ENCODE assay signal across 25 mouse cellular contexts in genomic region chr10:8088321-8088720, GRCm38 (mm10).
"Had no signal": no experiment of that assay in that cellular context is flagged by ENCODE, and none has a peak within 500 bp of the region (broad histone marks: within the 10 kb centered on the region; RNA-seq: fewer than 3 reads in every experiment).

No protein-coding gene starts in this region.

- DNase-seq: forebrain, postnatal 0 days; gastrocnemius, postnatal 14 days; gastrocnemius, postnatal 36 days; heart, adult 11 months; heart, postnatal 10 days; heart, postnatal 36 days; kidney, adult 11 months; kidney, adult 2 months; kidney, adult 9 months; kidney, postnatal 14 days; kidney, postnatal 36 days; layer of hippocampus, adult 9-11 months; layer of hippocampus, postnatal 36 days; left cerebral cortex, postnatal 4 days had no signal

- H3K9ac ChIP-seq: forebrain, postnatal 0 days; heart, embryonic 12.5 days; hindbrain, embryonic 13.5 days; hindbrain, embryonic 15.5 days; kidney, embryonic 15.5 days; limb, embryonic 13.5 days; limb, embryonic 15.5 days had no signal

- H3K9me3 ChIP-seq: heart, embryonic 10.5 days; heart, embryonic 12.5 days; hindbrain, embryonic 13.5 days; hindbrain, embryonic 15.5 days; kidney, embryonic 15.5 days; limb, embryonic 13.5 days; limb, embryonic 15.5 days had no signal

- H3K4me3 ChIP-seq: heart, embryonic 10.5 days; heart, embryonic 12.5 days; hindbrain, embryonic 13.5 days; hindbrain, embryonic 15.5 days; kidney, embryonic 15.5 days; limb, embryonic 13.5 days; limb, embryonic 15.5 days had no signal

- H3K27ac ChIP-seq: heart, embryonic 10.5 days; hindbrain, embryonic 13.5 days; hindbrain, embryonic 15.5 days; hindbrain, postnatal 0 days; kidney, postnatal 0 days; limb, embryonic 13.5 days; limb, embryonic 15.5 days had no signal

- H3K36me3 ChIP-seq: heart, embryonic 10.5 days; heart, embryonic 12.5 days; hindbrain, embryonic 13.5 days; hindbrain, embryonic 15.5 days; kidney, embryonic 15.5 days; limb, embryonic 13.5 days; limb, embryonic 15.5 days had no signal

- H3K27me3 ChIP-seq: heart, embryonic 12.5 days; hindbrain, embryonic 13.5 days; hindbrain, embryonic 15.5 days; kidney, embryonic 15.5 days; limb, embryonic 13.5 days; limb, embryonic 15.5 days had no signal

- ATAC-seq: forebrain, postnatal 0 days; hindbrain, postnatal 0 days; intestine, embryonic 16.5 days had no signal

- H3K4me2 ChIP-seq: heart, embryonic 12.5 days; hindbrain, embryonic 13.5 days; hindbrain, embryonic 15.5 days; limb, embryonic 13.5 days; limb, embryonic 15.5 days; liver, embryonic 11.5 days had no signal
